Mouse (Mus musculus) forebrain, embryonic 10.5 days (tissue): ENCODE results near the gene Ddx47. TPM values are rescaled to one million over a fixed set of nuclear protein-coding genes. Genes with fewer than 3 reads are reported as not detected.
A peak's percentile ranks its signal among the peaks of the same experiment; 100 is the strongest.

ENCODE experiments used
- DNase-seq: peaks from one replicate; pipeline ENCODE4 v3.0.0-alpha.2; 2017; ENCODE audit warnings: low spot score; ENCODE audit errors: extremely low spot score
- H3K27ac ChIP-seq: fragments of 300-500 bp; sonication (generic); 2 replicates; pipeline ENCODE4 v1.5.1; 2016; ENCODE audit warnings: mild to moderate bottlenecking
- H3K27me3 ChIP-seq: fragments of 300-500 bp; sonication (generic); 2 replicates; pipeline ENCODE4 v1.6.1; 2016; ENCODE audit warnings: mild to moderate bottlenecking; ENCODE audit not compliant: poor library complexity, severe bottlenecking
- H3K36me3 ChIP-seq: fragments of 300-500 bp; sonication (generic); replicated peaks from 2 replicates; pipeline ENCODE4 v1.6.1; 2016; ENCODE audit warnings: mild to moderate bottlenecking, moderate library complexity
- H3K4me1 ChIP-seq: fragments of 300-500 bp; sonication (generic); 2 replicates; pipeline ENCODE4 v1.6.1; 2016
- H3K4me3 ChIP-seq: fragments of 300-500 bp; sonication (generic); 2 replicates; pipeline ENCODE4 v1.5.1; 2016; ENCODE audit warnings: mild to moderate bottlenecking, moderate library complexity
- H3K9me3 ChIP-seq: fragments of 300-500 bp; sonication (generic); 2 replicates; pipeline ENCODE4 v1.6.1; 2016; ENCODE audit warnings: mild to moderate bottlenecking, moderate library complexity
- WGBS: fragments of 180-500 bp; shearing (Covaris S2); methylation state at CpG from one replicate; pipeline ENCODE4 v1.1.7; 2016; 5-methylcytosine and 5-hydroxymethylcytosine counted together
- polyA plus RNA-seq: library from polyadenylated mRNA; unstranded; fragments of >200 nt; fragmentation: Nextera tagmentation; extraction: Ambion mirVana; gene quantifications from 2 replicates; pipeline ENCODE4 v1.2.1, GENCODE M21; 2016

The Ddx47 gene
- polyA plus RNA-seq, 1 experiment from 2014 or later = 116 TPM

- Histone ChIP-seq H3K36me3 (no peaks in the 10 kb centered on the region), H3K27ac (no peak overlapping the region), H3K9me3 (no peaks in the 10 kb centered on the region), H3K4me3 (no peak overlapping the region), H3K4me1 (peaks cover 22% of the 10 kb centered on the region), H3K27me3 (peaks cover 30% of the 10 kb centered on the region)
- DNase-seq = no peak
- WGBS = 94% methylated on average over 4 of the region's 4 CpGs
Measured at GRCm38 (mm10) chr6:135060728-135061127, 49.3 kb downstream of the Ddx47 start.

DNA sequence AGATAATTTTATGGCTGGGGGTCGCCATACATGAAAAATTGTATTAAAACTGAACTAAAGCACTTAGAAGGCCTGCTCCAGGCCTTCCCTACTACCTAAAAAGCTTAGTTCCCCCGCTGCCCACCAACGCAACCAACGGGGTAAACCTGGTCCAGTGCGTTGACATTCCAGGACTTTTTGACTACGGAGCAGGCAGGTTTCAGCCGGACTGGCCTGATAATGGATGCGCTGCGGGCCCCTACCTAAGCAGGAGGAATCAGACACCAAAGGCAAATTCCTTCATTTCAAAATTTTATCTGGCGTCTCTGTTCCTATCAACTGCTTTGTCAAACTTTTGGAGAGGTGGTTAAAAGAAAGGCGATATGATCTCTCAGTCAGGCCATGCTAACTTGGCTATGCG, 53.2 kb downstream of the Ddx47 start:
- no peaks in the 10 kb centered on the region for H3K9me3 ChIP-seq
- no peaks in the 10 kb centered on the region for H3K36me3 ChIP-seq
- WGBS = 57% methylated on average over 12 of the region's 12 CpGs
- peaks cover 32% of the 10 kb centered on the region for H3K4me1 ChIP-seq
- peaks cover 52% of the 10 kb centered on the region for H3K27me3 ChIP-seq
- no peak overlapping the region for H3K4me3 ChIP-seq
- DNase-seq = no peak
- H3K27ac ChIP-seq = no peak overlapping the region

GRCm38 (mm10) chr6:135065236-135065957, 54.0 kb downstream of the Ddx47 start, which contains the start of gene Gprc5a:
TSS of gene Gprc5a (plus strand) at chr6:135065651.
- DNase-seq = peak; percentile 62
- Histone ChIP-seq H3K4me1 (peaks cover 32% of the 10 kb centered on the region), H3K36me3 (no peaks in the 10 kb centered on the region), H3K27ac (peak within 1 kb of the TSS; percentile 82), H3K4me3 (peak within 1 kb of the TSS; percentile 63), H3K27me3 (peaks cover 52% of the 10 kb centered on the region), H3K9me3 (no peaks in the 10 kb centered on the region)
- under 1% methylated on average over 44 of the region's 44 CpGs for WGBS

GRCm38 (mm10) chr6:135066795-135067445, 55.5 kb downstream of the Ddx47 start:
- no peak for DNase-seq
- peak overlapping the region; percentile 32; the same call in 1 of the 2 replicates for H3K27ac ChIP-seq
- peaks cover 36% of the 10 kb centered on the region for H3K4me1 ChIP-seq
- peak overlapping the region; percentile 63; the same call in 1 of the 2 replicates for H3K4me3 ChIP-seq
- WGBS = 25% methylated on average over 6 of the region's 6 CpGs
- no peaks in the 10 kb centered on the region for H3K36me3 ChIP-seq
- H3K27me3 ChIP-seq = peaks cover 52% of the 10 kb centered on the region
- H3K9me3 ChIP-seq = no peaks in the 10 kb centered on the region

GRCm38 (mm10) chr6:135068221-135068620, 56.8 kb downstream of the Ddx47 start:
- Histone ChIP-seq H3K4me1 (peaks cover 36% of the 10 kb centered on the region), H3K27ac (no peak overlapping the region), H3K4me3 (no peak overlapping the region), H3K27me3 (peaks cover 47% of the 10 kb centered on the region), H3K36me3 (no peaks in the 10 kb centered on the region), H3K9me3 (no peaks in the 10 kb centered on the region)
- no peak for DNase-seq
- 88% methylated on average over 5 of the region's 5 CpGs for WGBS

DNA sequence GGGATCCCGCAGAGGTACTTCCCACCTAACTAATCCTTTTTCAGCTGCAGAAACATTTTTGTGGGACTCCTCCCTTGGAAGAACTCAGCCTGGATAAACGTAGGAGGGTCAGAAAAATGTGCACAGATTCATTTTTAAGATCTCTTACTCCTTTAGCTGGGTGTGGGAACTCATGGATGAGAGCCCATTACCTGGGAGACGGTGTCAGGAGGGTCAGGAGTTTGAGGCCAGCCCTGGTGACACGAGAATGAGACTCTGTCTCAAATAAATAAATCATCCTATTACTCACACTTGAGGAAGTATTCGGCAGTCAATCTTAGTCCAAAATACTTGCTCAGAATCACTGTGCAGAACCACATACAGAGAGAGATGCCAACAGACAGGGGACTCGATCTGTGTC, 58.4 kb downstream of the Ddx47 start:
- no peak overlapping the region for H3K27ac ChIP-seq
- no peak for DNase-seq
- WGBS = 78% methylated on average over 6 of the region's 6 CpGs

GRCm38 (mm10) chr6:135070347-135070746, 58.9 kb downstream of the Ddx47 start:
- Histone ChIP-seq H3K4me1 (peaks cover 35% of the 10 kb centered on the region), H3K4me3 (no peak overlapping the region), H3K36me3 (no peaks in the 10 kb centered on the region), H3K9me3 (no peaks in the 10 kb centered on the region), H3K27ac (no peak overlapping the region), H3K27me3 (peaks cover 26% of the 10 kb centered on the region)
- WGBS = 84% methylated on average over 2 of the region's 2 CpGs
- DNase-seq = no peak

More for the DNA sequence above, 58.4 kb downstream of the Ddx47 start:
- Histone ChIP-seq H3K4me3 (no peak overlapping the region), H3K36me3 (no peaks in the 10 kb centered on the region), H3K9me3 (no peaks in the 10 kb centered on the region), H3K27me3 (peaks cover 31% of the 10 kb centered on the region), H3K4me1 (peaks cover 40% of the 10 kb centered on the region)

Other genes starting within 250 kb of the Ddx47 start
- gene Dusp16, start 219.0 kb upstream of the Ddx47 start, polyA plus RNA-seq = 16.0 and 19.7 TPM in 2 replicates
- gene Crebl2, start 181.5 kb upstream of the Ddx47 start, polyA plus RNA-seq = 0.86 and 1.1 TPM in 2 replicates
- 28.7 and 28.8 TPM in 2 replicates for gene Gpr19, start 113.0 kb upstream of the Ddx47 start, polyA plus RNA-seq
- 17.9 and 19.0 TPM in 2 replicates for gene Cdkn1b, start 91.2 kb upstream of the Ddx47 start, polyA plus RNA-seq
- 2.5 and 3.1 TPM in 2 replicates for gene Apold1, start 29.9 kb upstream of the Ddx47 start, polyA plus RNA-seq
- gene Gprc5a, start 54.0 kb downstream of the Ddx47 start, polyA plus RNA-seq = 3.8 and 4.0 TPM in 2 replicates
- 0.11 TPM in 1 of 2 replicates, not detected in the other for gene Gprc5d, start 106.7 kb downstream of the Ddx47 start, polyA plus RNA-seq
- gene Fam234b, start 186.4 kb downstream of the Ddx47 start, polyA plus RNA-seq = 23.3 and 25.4 TPM in 2 replicates
- gene Hebp1, start 186.4 kb downstream of the Ddx47 start, polyA plus RNA-seq = 3.5 and 7.6 TPM in 2 replicates
- 0.16 TPM in 1 of 2 replicates, not detected in the other for gene Gsg1, start 242.7 kb downstream of the Ddx47 start, polyA plus RNA-seq